Mouse (Mus musculus) liver, embryonic 16.5 days (tissue): ENCODE data around the gene Wnk3. TPM values are rescaled to one million over a fixed set of nuclear protein-coding genes. Genes with fewer than 3 reads are reported as not detected.
A peak's percentile ranks its signal among the peaks of the same experiment; 100 is the strongest.

Experiments
- ATAC-seq: fragments of 200-750 bp; cut with Nextera tagmentation; 2 replicates; pipeline ENCODE4 v1.8.0; 2017; ENCODE audit warnings: low read depth, mild to moderate bottlenecking, moderate number of reproducible peaks, moderate library complexity
- H3K27ac ChIP-seq: fragments of 300-500 bp; sonication (generic); 2 replicates; pipeline ENCODE4 v1.5.1; 2014; ENCODE audit warnings: mild to moderate bottlenecking, low read length
- H3K27me3 ChIP-seq: fragments of 300-500 bp; sonication (generic); 2 replicates; pipeline ENCODE4 v1.6.1; 2014; ENCODE audit warnings: low read depth, low read length, mixed read lengths; ENCODE audit not compliant: control insufficient read depth, insufficient read depth
- H3K36me3 ChIP-seq: fragments of 300-500 bp; sonication (generic); 2 replicates; pipeline ENCODE4 v1.6.1; 2014; ENCODE audit warnings: mild to moderate bottlenecking; ENCODE audit not compliant: control insufficient read depth, insufficient read depth
- H3K4me1 ChIP-seq: fragments of 300-500 bp; sonication (generic); 2 replicates; pipeline ENCODE4 v1.6.1; 2014; ENCODE audit warnings: low read depth, low read length, mixed read lengths; ENCODE audit not compliant: control insufficient read depth
- H3K4me2 ChIP-seq: fragments of 300-500 bp; sonication (generic); 2 replicates; pipeline ENCODE4 v1.6.1; 2014; ENCODE audit warnings: low read depth, low read length, mixed read lengths
- H3K4me3 ChIP-seq: fragments of 300-500 bp; sonication (generic); 2 replicates; pipeline ENCODE4 v1.5.1; 2014; ENCODE audit warnings: low read depth, mild to moderate bottlenecking, low read length
- H3K9ac ChIP-seq: fragments of 300-500 bp; sonication (generic); 2 replicates; pipeline ENCODE4 v1.6.1; 2014; ENCODE audit warnings: low read depth, low read length
- H3K9me3 ChIP-seq: fragments of 300-500 bp; sonication (generic); replicated peaks from 2 replicates; pipeline ENCODE4 v1.6.1; 2016; ENCODE audit warnings: low read length; ENCODE audit not compliant: control insufficient read depth
- WGBS: fragments of 180-500 bp; shearing (Covaris S2); extraction: QIAGEN DNeasy Blood & Tissue Kit; methylation state at CpG from one replicate; pipeline ENCODE4 v1.1.7; 2014; ENCODE audit not compliant: insufficient replicate concordance; 5-methylcytosine and 5-hydroxymethylcytosine counted together
- polyA plus RNA-seq: library from polyadenylated mRNA; unstranded; fragments of >200 nt; fragmentation: Nextera tagmentation; extraction: Ambion mirVana; gene quantifications from 2 replicates; pipeline ENCODE4 v1.2.1, GENCODE M21; 2015

Gene Wnk3
- polyA plus RNA-seq, 1 experiment from 2014 or later: 0.01 TPM

DNA sequence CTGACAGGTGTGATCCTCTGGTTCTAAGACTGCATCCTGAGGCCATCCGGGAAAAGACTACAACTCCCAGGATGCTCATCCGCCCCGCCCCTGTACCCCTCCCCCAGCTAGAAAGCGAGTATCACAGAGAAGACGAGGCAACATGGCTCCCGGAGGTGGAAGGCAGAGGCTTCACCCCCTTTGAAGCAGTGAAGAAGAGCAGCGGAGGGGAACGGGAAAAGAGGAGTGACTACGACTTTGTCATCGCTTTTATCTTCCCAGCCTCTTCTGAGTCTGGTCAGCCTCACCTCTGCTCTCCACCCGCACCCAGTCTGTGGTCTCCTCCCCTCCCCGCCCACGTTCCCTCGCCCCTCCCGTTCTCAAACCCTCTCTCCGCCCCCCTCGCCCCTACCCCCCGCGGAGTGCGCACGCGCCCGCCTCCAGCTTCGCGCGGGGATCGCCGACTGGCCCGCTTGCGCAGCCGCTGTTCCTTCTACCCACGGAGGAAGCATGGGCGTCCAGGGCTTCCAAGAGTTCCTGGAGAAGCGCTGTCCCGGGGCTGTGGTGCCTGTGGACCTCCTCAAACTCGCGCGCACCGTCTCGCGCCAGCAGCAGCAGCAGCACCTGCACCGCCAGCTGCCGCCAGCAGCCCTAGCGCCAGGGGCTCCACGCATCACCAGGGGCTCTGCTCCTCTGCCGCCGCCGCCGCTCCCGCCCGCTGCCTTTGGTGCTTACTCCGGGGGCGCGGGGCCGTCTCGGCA, 146.1 kb downstream of the Wnk3 start, which contains the start of gene Fam120c:
Gene Fam120c (plus strand): TSS at position 415 of the 740 bp plus-strand sequence.
- H3K27ac ChIP-seq: peak within 1 kb of the TSS; percentile 69
- peak; percentile 92 for ATAC-seq
- H3K4me2 ChIP-seq: peak within 1 kb of the TSS; percentile 73
- no peaks in the 10 kb centered on the region; the same call in 1 of the 2 replicates for H3K4me1 ChIP-seq
- no peaks in the 10 kb centered on the region for H3K36me3 ChIP-seq
- H3K9me3 ChIP-seq: no peaks in the 10 kb centered on the region
- H3K4me3 ChIP-seq: peak within 1 kb of the TSS; percentile 77
- H3K9ac ChIP-seq: peak within 1 kb of the TSS; percentile 73
- WGBS: 15% methylated on average over 55 of the region's 56 CpGs
- H3K27me3 ChIP-seq: no peaks in the 10 kb centered on the region; the same call in 1 of the 2 replicates

DNA sequence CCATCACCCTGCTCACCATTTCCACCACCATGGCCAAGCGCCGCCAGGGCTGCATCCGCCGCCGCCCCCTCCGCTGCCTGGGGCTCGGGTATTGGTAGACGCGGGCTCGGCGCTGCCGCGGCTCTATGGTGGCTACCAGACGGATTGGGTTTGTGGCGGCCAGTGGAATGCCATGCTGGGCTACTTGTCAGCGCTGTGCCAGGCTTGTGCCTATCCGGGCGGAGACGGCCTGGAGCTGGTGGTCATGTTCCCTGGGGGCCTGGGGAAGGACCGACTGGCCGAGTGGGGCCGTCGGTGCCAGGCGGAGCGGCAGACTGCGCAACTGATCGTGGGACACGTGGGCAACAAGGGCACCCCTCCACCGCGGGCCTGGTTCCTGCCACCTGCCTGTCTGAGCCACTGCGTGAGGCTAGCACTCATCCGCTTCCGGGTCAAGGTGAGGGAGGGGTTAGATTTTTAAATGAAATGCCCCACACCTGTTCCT, 146.7 kb downstream of the Wnk3 start:
- Histone ChIP-seq H3K9ac (peak overlapping the region; percentile 73), H3K9me3 (no peaks in the 10 kb centered on the region), H3K27ac (peak overlapping the region; percentile 63), H3K4me1 (no peaks in the 10 kb centered on the region; the same call in 1 of the 2 replicates), H3K4me2 (peak overlapping the region; percentile 73), H3K4me3 (peak overlapping the region; percentile 77), H3K27me3 (no peaks in the 10 kb centered on the region; the same call in 1 of the 2 replicates), H3K36me3 (no peaks in the 10 kb centered on the region)
- 14% methylated on average over 32 of the region's 33 CpGs for WGBS
- ATAC-seq: peak; percentile 42

DNA sequence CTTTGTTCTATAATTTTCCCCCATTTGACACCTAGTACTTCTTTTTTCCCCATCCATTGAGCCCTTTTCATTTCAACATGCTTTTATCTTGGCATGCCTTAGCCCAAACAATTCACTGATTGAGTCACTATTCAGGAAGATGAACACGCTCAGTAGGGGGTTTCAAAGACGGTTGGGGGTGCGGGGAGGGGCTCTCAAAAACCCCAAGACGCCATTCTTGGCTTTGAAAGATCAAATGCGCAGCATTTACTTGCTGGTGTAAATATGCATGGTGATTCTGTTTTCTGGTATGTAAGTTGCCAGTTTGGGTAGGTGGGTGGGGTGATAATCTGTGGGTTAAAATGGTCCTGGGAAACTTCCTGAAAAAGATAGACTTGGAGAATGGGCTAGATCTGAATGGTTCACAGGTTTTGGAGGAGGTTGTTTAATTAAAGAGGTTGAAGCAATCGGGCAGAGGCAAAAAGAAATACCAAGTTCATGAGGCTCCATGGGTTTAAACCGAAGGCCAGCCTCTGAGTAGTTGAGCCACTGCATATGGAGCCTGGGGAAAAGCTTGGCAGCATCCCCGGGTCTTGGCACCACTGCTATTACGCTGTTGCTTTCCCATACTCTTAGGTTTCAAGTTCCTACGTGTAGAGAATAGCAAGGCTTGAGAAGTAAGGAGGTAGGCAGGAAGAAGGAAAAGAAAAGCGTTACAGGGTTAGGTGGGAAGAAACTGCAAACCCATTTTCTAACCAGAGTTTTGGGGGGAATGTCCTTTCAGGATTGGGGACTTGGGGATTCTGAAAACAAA, 147.7 kb downstream of the Wnk3 start:
- Histone ChIP-seq H3K9me3 (no peaks in the 10 kb centered on the region), H3K4me2 (peak overlapping the region; percentile 73), H3K27ac (no peak overlapping the region), H3K4me3 (peak overlapping the region; percentile 77), H3K9ac (no peak overlapping the region; the same call in 1 of the 2 replicates), H3K27me3 (no peaks in the 10 kb centered on the region; the same call in 1 of the 2 replicates), H3K4me1 (no peaks in the 10 kb centered on the region; the same call in 1 of the 2 replicates), H3K36me3 (no peaks in the 10 kb centered on the region)
- ATAC-seq: no peak
- 34% methylated on average over 11 of the region's 11 CpGs for WGBS

DNA sequence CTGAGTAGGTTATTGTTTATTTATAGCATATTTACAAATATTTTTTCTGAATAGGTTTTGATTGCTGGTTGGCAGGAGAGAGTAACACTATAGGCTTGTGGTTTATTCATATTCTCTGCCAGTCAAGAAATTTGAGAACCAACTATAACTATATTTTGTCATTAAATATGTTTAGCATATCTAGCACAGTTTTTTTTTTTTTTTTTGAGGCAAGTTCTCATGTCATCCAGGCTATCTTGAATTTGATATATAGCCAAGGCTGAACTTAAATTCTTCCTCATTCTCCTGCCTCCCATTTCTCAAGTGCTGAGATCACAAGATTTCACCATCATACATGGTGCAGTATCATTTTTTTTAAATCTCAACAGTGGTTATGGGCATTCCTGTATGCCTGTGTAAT, 149.4 kb downstream of the Wnk3 start:
- no peak for ATAC-seq
- no peaks in the 10 kb centered on the region for H3K9me3 ChIP-seq

DNA sequence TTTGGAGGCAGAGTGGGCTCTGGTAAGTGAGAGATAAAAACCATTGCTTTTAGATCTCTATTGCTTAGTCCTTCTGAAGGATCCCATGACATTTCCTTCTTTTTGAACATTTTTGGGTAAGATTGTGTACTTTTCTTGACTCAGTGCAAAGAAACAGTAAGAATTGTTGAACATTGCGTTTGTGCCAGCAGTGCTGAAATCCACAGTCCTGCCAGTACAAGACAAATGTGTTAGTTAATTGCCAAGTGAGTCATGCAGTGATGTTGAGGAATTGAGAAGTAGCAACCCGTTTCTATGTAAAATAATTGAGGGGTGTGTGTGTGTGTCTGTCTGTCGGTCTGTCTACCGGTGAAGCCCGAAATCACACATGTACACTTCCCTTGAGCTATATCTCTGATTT, 151.4 kb downstream of the Wnk3 start:
- no peak overlapping the region for H3K4me2 ChIP-seq
- no peak for ATAC-seq
- no peak overlapping the region for H3K9ac ChIP-seq
- H3K27ac ChIP-seq: no peak overlapping the region
- 79% methylated on average over 5 of the region's 5 CpGs for WGBS
- no peaks in the 10 kb centered on the region for H3K9me3 ChIP-seq
- H3K4me3 ChIP-seq: no peak overlapping the region
- no peaks in the 10 kb centered on the region for H3K36me3 ChIP-seq
- no peaks in the 10 kb centered on the region; the same call in 1 of the 2 replicates for H3K4me1 ChIP-seq
- no peaks in the 10 kb centered on the region; the same call in 1 of the 2 replicates for H3K27me3 ChIP-seq

More for the DNA sequence above, 149.4 kb downstream of the Wnk3 start:
- Histone ChIP-seq H3K36me3 (no peaks in the 10 kb centered on the region), H3K9ac (no peak overlapping the region), H3K4me2 (no peak overlapping the region), H3K4me1 (no peaks in the 10 kb centered on the region; the same call in 1 of the 2 replicates), H3K27ac (no peak overlapping the region), H3K4me3 (no peak overlapping the region), H3K27me3 (no peaks in the 10 kb centered on the region; the same call in 1 of the 2 replicates)

Other genes starting within 250 kb of the Wnk3 start
- 8.7 and 9.8 TPM in 2 replicates for gene Gnl3l, start 180.8 kb upstream of the Wnk3 start, polyA plus RNA-seq
- gene Fgd1, start 151.9 kb upstream of the Wnk3 start, polyA plus RNA-seq: 1.8 and 2.0 TPM in 2 replicates
- gene Tsr2, start 101.5 kb upstream of the Wnk3 start, polyA plus RNA-seq: 9.3 and 9.8 TPM in 2 replicates
- gene Fam120c, start 146.1 kb downstream of the Wnk3 start, polyA plus RNA-seq: 0.70 and 0.91 TPM in 2 replicates